In genomic region chr14:120355040-120355741, GRCm38 (mm10) we compare ENCODE assay signal across 8 mouse cellular contexts.
DNase-seq lines count a peak whose midpoint lies in the region; ATAC-seq lines count a peak whose summit lies in the region.

No protein-coding gene starts in this region.

- WGBS in embryonic facial prominence, embryonic 15.5 days, result 19% methylated on average over 14 of the region's 14 CpGs
- 23% methylated on average over 14 of the region's 14 CpGs for WGBS in hindbrain, embryonic 11.5 days

- H3K27ac ChIP-seq in embryonic facial prominence, embryonic 15.5 days (replicated peaks), result peak overlapping the region; percentile 88
- H3K27ac ChIP-seq in hindbrain, embryonic 11.5 days (ENCODE audit: low read depth, low read length), result peak overlapping the region; percentile 39; the same call in 1 of the 2 replicates

- no peak overlapping the region for H3K4me3 ChIP-seq in embryonic facial prominence, embryonic 15.5 days (replicated peaks)
- no peak overlapping the region for H3K4me3 ChIP-seq in hindbrain, embryonic 11.5 days (ENCODE audit: low read depth, low read length)

- H3K36me3 ChIP-seq in embryonic facial prominence, embryonic 15.5 days, result 0 out of 2 replicates have a peak, but pooled peaks cover 7% of the 10 kb centered on the region
- H3K36me3 ChIP-seq in hindbrain, embryonic 11.5 days (ENCODE audit: control insufficient read depth, insufficient read depth, low read length), result no peaks in the 10 kb centered on the region

- ATAC-seq in embryonic facial prominence, embryonic 15.5 days (ENCODE audit: insufficient number of reproducible peaks, low FRiP score, low TSS enrichment, low read depth), result peak; percentile 76
- ATAC-seq in hindbrain, embryonic 11.5 days (ENCODE audit: low FRiP score), result peak; percentile 84
- ATAC-seq in megakaryocyte progenitor cell, adult 5-6 weeks (replicated peaks; ENCODE audit: poor library complexity), result peak; percentile 81

- peaks cover 46% of the 10 kb centered on the region for H3K4me1 ChIP-seq in embryonic facial prominence, embryonic 15.5 days
- H3K4me1 ChIP-seq in hindbrain, embryonic 11.5 days (replicated peaks; ENCODE audit: control insufficient read depth, insufficient read depth, low read length), result peaks cover 4% of the 10 kb centered on the region; the same call in 1 of the 2 replicates

- peak; percentile 37 for DNase-seq in urinary bladder, postnatal 14 days (ENCODE audit: low spot score)
- no peak for DNase-seq in urinary bladder, postnatal 36 days (ENCODE audit: low spot score in 2 of 2)
- peak; percentile 71 for DNase-seq in hindbrain, embryonic 11.5 days (ENCODE audit: low spot score)
- DNase-seq in layer of hippocampus, postnatal 14 days (ENCODE audit: low spot score in 2 of 2), result peak; percentile 57 to 59
- DNase-seq in thymus, postnatal 10 days (ENCODE audit: low spot score in 2 of 2), result no peak
- no peak for DNase-seq in urinary bladder, postnatal 4 days (ENCODE audit: low spot score in 2 of 2)

- H3K9ac ChIP-seq in embryonic facial prominence, embryonic 15.5 days, result no peak overlapping the region
- H3K9ac ChIP-seq in hindbrain, embryonic 11.5 days (ENCODE audit: low read depth, low read length), result no peak overlapping the region; the same call in 1 of the 2 replicates

- H3K9me3 ChIP-seq in embryonic facial prominence, embryonic 15.5 days (replicated peaks), result no peaks in the 10 kb centered on the region
- no peaks in the 10 kb centered on the region for H3K9me3 ChIP-seq in hindbrain, embryonic 11.5 days (ENCODE audit: control insufficient read depth, low read length)

- peak overlapping the region; percentile 39 for H3K4me2 ChIP-seq in embryonic facial prominence, embryonic 15.5 days (replicated peaks)
- H3K4me2 ChIP-seq in hindbrain, embryonic 11.5 days (replicated peaks; ENCODE audit: low read depth, low read length), result no peak overlapping the region

- no peaks in the 10 kb centered on the region for H3K27me3 ChIP-seq in embryonic facial prominence, embryonic 15.5 days
- no peaks in the 10 kb centered on the region; the same call in 1 of the 2 replicates for H3K27me3 ChIP-seq in hindbrain, embryonic 11.5 days (ENCODE audit: control insufficient read depth, insufficient read depth, low read length)

Comparison
In these comparisons a context has a peak if more than half of its experiments do, and no peak if none do; other contexts are left out.
1. DNase-seq: peak in urinary bladder, postnatal 14 days (single experiment), hindbrain, embryonic 11.5 days (single experiment) and layer of hippocampus, postnatal 14 days (2 of 2); none in urinary bladder, postnatal 36 days (0 of 2), thymus, postnatal 10 days (0 of 2) and urinary bladder, postnatal 4 days (0 of 2).
2. Peak in every context shown above with its lines, with median percentiles within 50 percentile points of each other: ATAC-seq.